Mouse (Mus musculus) stomach, postnatal 0 days (tissue): ENCODE results near the gene Aspscr1. TPM values are rescaled to one million over a fixed set of nuclear protein-coding genes. Genes with fewer than 3 reads are reported as not detected.
A peak's percentile ranks its signal among the peaks of the same experiment; 100 is the strongest.
"Not testable (repeated sequence)": the region's sequence is repeated elsewhere in the genome, so short reads cannot be mapped to it uniquely, and the experiment has no call there.

ENCODE experiments used
- ATAC-seq: fragments of 200-750 bp; cut with Nextera tagmentation; 2 replicates; pipeline ENCODE4 v1.8.0; 2017; ENCODE audit not compliant: low FRiP score, low TSS enrichment
- DNase-seq: peaks from one replicate; pipeline ENCODE4 v3.0.0-alpha.2; 2016; ENCODE audit warnings: low spot score
- H3K27ac ChIP-seq: fragments of 300-500 bp; sonication (generic); replicated peaks from 2 replicates; pipeline ENCODE4 v1.5.1; 2014; ENCODE audit warnings: mild to moderate bottlenecking, control low read depth
- H3K27me3 ChIP-seq: fragments of 300-500 bp; sonication (generic); 2 replicates; pipeline ENCODE4 v1.6.1; 2014; ENCODE audit warnings: low read length; ENCODE audit not compliant: control insufficient read depth, insufficient read depth
- H3K36me3 ChIP-seq: fragments of 300-500 bp; sonication (generic); 2 replicates; pipeline ENCODE4 v1.6.1; 2014; ENCODE audit warnings: low read length, mixed read lengths; ENCODE audit not compliant: control insufficient read depth, insufficient read depth
- H3K4me1 ChIP-seq: fragments of 300-500 bp; sonication (generic); replicated peaks from 2 replicates; pipeline ENCODE4 v1.6.1; 2014; ENCODE audit warnings: antibody characterized with exemption; ENCODE audit not compliant: control insufficient read depth, insufficient read depth
- H3K4me2 ChIP-seq: fragments of 300-500 bp; sonication (generic); replicated peaks from 2 replicates; pipeline ENCODE4 v1.6.1; 2014; ENCODE audit warnings: low read depth, mild to moderate bottlenecking, control low read depth, moderate library complexity
- H3K4me3 ChIP-seq: fragments of 300-500 bp; sonication (generic); 2 replicates; pipeline ENCODE4 v1.5.1; 2014; ENCODE audit warnings: low read depth, low read length, control low read depth
- H3K9ac ChIP-seq: fragments of 300-500 bp; sonication (generic); 2 replicates; pipeline ENCODE4 v1.6.1; 2014; ENCODE audit warnings: mild to moderate bottlenecking, low read length, control low read depth, mixed read lengths
- H3K9me3 ChIP-seq: fragments of 300-500 bp; sonication (generic); 2 replicates; pipeline ENCODE4 v1.6.1; 2016; ENCODE audit warnings: low read length; ENCODE audit not compliant: control insufficient read depth
- CTCF ChIP-seq: IDR thresholded peaks from 2 replicates; pipeline ENCODE4 v1.5.1; 2016; ENCODE audit warnings: antibody characterized with exemption, low read depth, mild to moderate bottlenecking, moderate library complexity
- EP300 ChIP-seq: optimal IDR thresholded peaks from 2 replicates; pipeline ENCODE3; 2016; ENCODE audit warnings: antibody characterized with exemption
- WGBS: fragments of 180-500 bp; shearing (Covaris S2); extraction: QIAGEN DNeasy Blood & Tissue Kit; methylation state at CpG from one replicate; pipeline ENCODE4 v1.1.7; 2014; 5-methylcytosine and 5-hydroxymethylcytosine counted together
- polyA plus RNA-seq: library from polyadenylated mRNA; unstranded; fragments of >200 nt; fragmentation: Nextera tagmentation; extraction: Ambion mirVana; gene quantifications from 2 replicates; pipeline ENCODE4 v1.2.1, GENCODE M21; 2015

The Aspscr1 gene
- polyA plus RNA-seq, 1 experiment from 2014 or later: 74.1 TPM

DNA sequence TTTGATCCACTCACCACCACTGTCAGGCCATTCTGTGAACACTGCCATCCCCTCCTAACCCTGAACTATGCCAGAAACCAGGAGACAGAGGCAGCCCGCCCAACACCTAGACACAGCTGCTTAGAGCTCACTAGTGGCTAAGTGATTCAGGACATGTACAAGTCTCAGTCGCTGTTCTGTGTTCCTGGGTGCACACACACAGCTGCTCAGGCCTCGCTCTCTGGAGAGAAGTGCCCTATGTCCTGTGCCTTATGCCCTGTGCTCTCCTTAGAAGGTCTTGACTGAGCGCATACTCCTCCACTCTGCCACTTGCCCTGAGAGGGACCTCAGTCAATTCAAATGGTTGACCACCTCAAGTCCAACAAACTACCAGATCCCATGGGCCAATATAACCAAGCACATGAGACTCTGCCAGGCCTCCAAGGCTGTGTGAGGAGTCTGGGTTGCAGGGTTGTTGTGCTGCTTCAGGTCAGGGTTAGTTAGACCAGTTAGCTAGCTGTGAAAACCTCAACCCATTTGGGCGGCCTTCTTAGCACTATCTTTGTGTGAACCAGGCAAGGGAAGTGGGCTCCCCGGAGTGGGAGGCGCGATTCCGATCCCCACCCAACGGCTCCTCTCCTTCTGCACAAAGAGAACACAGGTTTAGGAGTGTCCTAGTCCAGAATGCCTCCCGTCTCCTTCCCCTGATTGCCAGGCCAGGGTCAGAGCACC lies 55.9 kb downstream of the Aspscr1 start:
- Histone ChIP-seq H3K4me1 (0 out of 2 replicates have a peak, but pooled peaks cover 5% of the 10 kb centered on the region), H3K4me3 (no peak overlapping the region), H3K36me3 (no peaks in the 10 kb centered on the region), H3K9ac (no peak overlapping the region), H3K9me3 (no peaks in the 10 kb centered on the region), H3K4me2 (no peak overlapping the region), H3K27ac (0 out of 2 replicates have a peak overlapping the region, but pooled peaks have one; percentile 8), H3K27me3 (no peaks in the 10 kb centered on the region)
- TF ChIP-seq EP300: no peak
- no peak for TF ChIP-seq CTCF
- ATAC-seq (no peak), DNase-seq (no peak)
- WGBS: 68% methylated on average over 11 of the region's 11 CpGs

DNA sequence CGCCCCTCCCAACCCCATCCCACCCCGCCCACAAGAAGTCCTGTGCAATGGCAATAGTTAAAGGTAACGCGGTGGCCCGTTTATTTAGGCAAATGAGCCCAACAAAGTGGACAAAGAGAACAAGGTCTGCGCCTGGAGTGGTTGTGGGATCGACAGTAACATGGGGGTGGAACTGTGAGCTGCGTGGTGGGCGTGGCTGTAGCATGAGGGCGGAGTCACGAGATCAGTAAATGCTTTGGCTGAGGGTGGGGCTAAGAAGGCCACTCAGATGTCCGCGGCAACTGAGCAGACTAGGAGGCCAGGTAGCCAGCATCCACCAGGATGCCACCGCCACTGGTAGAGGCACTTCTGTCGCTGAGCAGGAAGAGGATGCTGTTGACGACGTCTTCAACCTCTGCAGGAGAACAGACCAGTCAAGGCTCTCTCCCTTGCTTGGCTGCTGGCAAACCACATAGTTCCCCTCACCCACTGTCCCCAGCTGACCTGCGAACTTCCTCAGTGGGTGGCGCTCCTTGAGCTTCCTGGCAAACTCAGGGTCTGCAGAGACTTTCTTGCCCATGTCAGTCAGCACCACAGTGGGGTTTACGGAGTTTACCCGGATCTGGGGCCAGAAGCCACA lies 56.8 kb downstream of the Aspscr1 start:
- ATAC-seq (peak; percentile 48), DNase-seq (peak; percentile 86)
- not testable (repeated sequence) for H3K9ac ChIP-seq

DNA sequence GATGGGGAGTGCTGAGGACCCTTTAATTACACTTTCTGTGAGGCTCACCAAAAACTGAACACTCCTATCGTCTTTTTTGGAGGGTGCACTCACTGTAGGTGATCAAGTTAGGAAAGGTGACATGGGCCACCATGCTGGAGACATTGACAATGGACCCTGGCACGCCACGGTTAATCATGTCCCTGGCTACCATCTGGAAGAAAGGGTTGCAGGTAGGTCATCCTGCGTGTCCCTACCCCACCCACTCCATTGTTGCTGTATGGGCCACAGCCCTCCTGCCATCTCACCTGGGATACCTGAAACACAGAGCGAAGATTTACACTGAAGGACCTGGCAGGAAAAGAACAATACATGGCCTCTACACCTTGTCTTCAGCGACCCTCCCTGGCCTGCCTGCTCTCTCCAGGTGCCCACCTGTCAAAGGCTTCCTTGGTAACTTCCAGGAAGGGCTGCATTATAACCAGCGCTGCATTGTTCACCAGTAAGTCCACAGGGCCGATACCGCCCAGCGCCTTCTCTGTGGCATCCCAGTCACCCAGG lies 57.6 kb downstream of the Aspscr1 start:
- Histone ChIP-seq H3K4me1 (0 out of 2 replicates have a peak, but pooled peaks cover 5% of the 10 kb centered on the region), H3K9ac (peak overlapping the region; percentile 18; the same call in 1 of the 2 replicates), H3K27me3 (no peaks in the 10 kb centered on the region), H3K4me2 (0 out of 2 replicates have a peak overlapping the region, but pooled peaks have one; percentile 17), H3K4me3 (no peak overlapping the region), H3K36me3 (no peaks in the 10 kb centered on the region), H3K9me3 (no peaks in the 10 kb centered on the region), H3K27ac (no peak overlapping the region; the same call in 1 of the 2 replicates)
- WGBS: 80% methylated on average over 10 of the region's 10 CpGs
- DNase-seq (no peak), ATAC-seq (no peak)
- TF ChIP-seq EP300 (no peak), CTCF (no peak)

More for the DNA sequence above, 56.8 kb downstream of the Aspscr1 start:
- H3K4me2 ChIP-seq: peak overlapping the region; percentile 23; the same call in 1 of the 2 replicates
- not testable (repeated sequence) for H3K27me3 ChIP-seq, H3K36me3 ChIP-seq, H3K4me3 ChIP-seq, H3K9me3 ChIP-seq, H3K4me1 ChIP-seq, H3K27ac ChIP-seq
- WGBS: 3% methylated on average over 17 of the region's 21 CpGs

GRCm38 (mm10) chr11:120731395-120731794 lies 58.6 kb downstream of the Aspscr1 start:
- no peak overlapping the region for H3K4me3 ChIP-seq
- WGBS: 95% methylated on average over 1 of the region's 1 CpGs
- no peaks in the 10 kb centered on the region for H3K9me3 ChIP-seq
- no peak for TF ChIP-seq CTCF
- no peak for TF ChIP-seq EP300
- H3K27ac ChIP-seq: no peak overlapping the region; the same call in 1 of the 2 replicates
- DNase-seq: no peak
- peak overlapping the region; percentile 17; the same call in 1 of the 2 replicates for H3K4me2 ChIP-seq
- H3K9ac ChIP-seq: no peak overlapping the region
- H3K27me3 ChIP-seq: no peaks in the 10 kb centered on the region
- 0 out of 2 replicates have a peak, but pooled peaks cover 5% of the 10 kb centered on the region for H3K4me1 ChIP-seq
- ATAC-seq: no peak
- no peaks in the 10 kb centered on the region for H3K36me3 ChIP-seq

DNA sequence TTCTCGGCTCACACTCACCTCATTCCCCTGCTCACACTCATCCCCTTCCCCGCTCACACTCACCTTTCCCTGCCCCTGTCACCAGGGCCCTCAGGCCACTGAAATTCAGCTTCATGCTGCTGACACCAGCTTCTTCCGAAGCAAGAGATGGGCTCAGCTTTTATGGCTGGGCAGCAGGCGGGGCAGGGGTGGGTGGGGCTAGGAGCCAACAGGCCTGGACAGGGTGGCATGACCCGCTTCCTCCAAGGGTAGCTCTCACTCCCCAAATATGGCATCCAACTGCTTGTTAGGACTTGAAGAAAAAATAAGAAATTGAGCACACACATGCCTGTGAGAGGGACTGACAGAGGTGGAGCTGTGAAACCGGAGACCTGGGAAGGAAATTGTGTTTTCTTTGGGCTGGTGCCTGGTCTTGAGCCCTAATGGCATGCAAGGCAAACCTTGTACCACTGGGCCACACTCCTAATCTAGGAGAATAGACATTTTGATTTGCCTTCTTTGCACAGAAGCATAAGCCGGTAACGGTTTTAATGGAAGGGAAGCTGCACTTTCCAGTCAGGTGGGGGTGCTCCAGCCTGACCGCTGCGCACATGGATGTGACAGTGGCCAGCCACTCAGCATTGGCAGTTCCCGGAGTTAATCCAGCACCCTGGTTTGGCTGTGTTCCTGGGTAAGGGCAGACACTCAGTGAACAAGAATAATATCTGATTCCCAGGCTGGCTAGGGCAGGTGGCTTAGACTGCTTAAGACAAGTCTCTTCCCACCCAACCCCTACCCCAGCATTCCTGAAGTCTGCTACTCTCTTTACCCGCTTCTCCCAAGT lies 59.3 kb downstream of the Aspscr1 start, which contains the start of gene Cbr2:
Gene Cbr2, minus strand, starts transcription at position 257 of the 823 bp plus-strand sequence.
- H3K4me3 ChIP-seq: no peak within 1 kb of the TSS
- H3K27ac ChIP-seq: peak within 1 kb of the TSS; percentile 82
- H3K36me3 ChIP-seq: no peaks in the 10 kb centered on the region
- DNase-seq: no peak
- H3K9ac ChIP-seq: no peak within 1 kb of the TSS
- 0 out of 2 replicates have a peak, but pooled peaks cover 2% of the 10 kb centered on the region for H3K4me1 ChIP-seq
- TF ChIP-seq CTCF: no peak
- no peak for TF ChIP-seq EP300
- H3K9me3 ChIP-seq: no peaks in the 10 kb centered on the region
- ATAC-seq: no peak
- H3K27me3 ChIP-seq: no peaks in the 10 kb centered on the region
- WGBS: 59% methylated on average over 12 of the region's 12 CpGs
- H3K4me2 ChIP-seq: peak within 1 kb of the TSS; percentile 17; the same call in 1 of the 2 replicates
